Mouse (Mus musculus): ENCODE data around the gene Dusp8.
A peak's percentile ranks its signal among the peaks of the same experiment; 100 is the strongest.

The Dusp8 gene

GRCm38 (mm10) chr7:142084395-142084794 is 11.2 kb downstream of the Dusp8 start:
- DNase-seq: no peak

- DNase-seq: peak; percentile 44
Measured at GRCm38 (mm10) chr7:142083588-142084317, 11.9 kb downstream of the Dusp8 start.

- DNase-seq: no peak
Measured at GRCm38 (mm10) chr7:142082607-142083006, 13.0 kb downstream of the Dusp8 start.

- no peak for DNase-seq
Measured at GRCm38 (mm10) chr7:142082179-142082578, 13.5 kb downstream of the Dusp8 start.

GRCm38 (mm10) chr7:142081736-142082135 is 13.9 kb downstream of the Dusp8 start:
- DNase-seq: no peak

- DNase-seq: no peak
Measured at GRCm38 (mm10) chr7:142080876-142081275, 14.8 kb downstream of the Dusp8 start.

GRCm38 (mm10) chr7:142079365-142079764 is 16.3 kb downstream of the Dusp8 start:
- no peak for DNase-seq

GRCm38 (mm10) chr7:142077138-142077537 is 18.5 kb downstream of the Dusp8 start:
- no peak for DNase-seq

- no peak for DNase-seq
Measured at GRCm38 (mm10) chr7:142074146-142074886, 21.3 kb downstream of the Dusp8 start.

GRCm38 (mm10) chr7:142071717-142072116 is 23.9 kb downstream of the Dusp8 start:
- no peak for DNase-seq

- no peak for DNase-seq
Measured at GRCm38 (mm10) chr7:142071212-142071578, 24.4 kb downstream of the Dusp8 start.

- peak; percentile 77 for DNase-seq
Measured at GRCm38 (mm10) chr7:142070458-142071211, 25.0 kb downstream of the Dusp8 start.

- no peak for DNase-seq
Measured at GRCm38 (mm10) chr7:142068429-142068828, 27.2 kb downstream of the Dusp8 start.

- DNase-seq: peak; percentile 90
Measured at GRCm38 (mm10) chr7:142060931-142061565, 34.6 kb downstream of the Dusp8 start, which contains the start of gene Mob2. TSS of gene Mob2 (minus strand) at chr7:142061065.

GRCm38 (mm10) chr7:142060185-142060930 is 35.3 kb downstream of the Dusp8 start:
- DNase-seq: peak; percentile 27

- DNase-seq: no peak
Measured at GRCm38 (mm10) chr7:142059024-142059423, 36.6 kb downstream of the Dusp8 start.

GRCm38 (mm10) chr7:142057121-142057520 is 38.5 kb downstream of the Dusp8 start:
- DNase-seq: no peak

- DNase-seq: no peak
Measured at GRCm38 (mm10) chr7:142056601-142057061, 39.0 kb downstream of the Dusp8 start.

GRCm38 (mm10) chr7:142055431-142055830 is 40.2 kb downstream of the Dusp8 start:
- DNase-seq: no peak

- no peak for DNase-seq
Measured at GRCm38 (mm10) chr7:142050536-142050935, 45.1 kb downstream of the Dusp8 start.

GRCm38 (mm10) chr7:142045932-142046331 is 49.7 kb downstream of the Dusp8 start:
- no peak for DNase-seq

GRCm38 (mm10) chr7:142045344-142045743 is 50.3 kb downstream of the Dusp8 start:
- no peak for DNase-seq
